Mouse (Mus musculus) midbrain, postnatal 0 days (tissue): ENCODE results near the gene Csrnp1. TPM values are rescaled to one million over a fixed set of nuclear protein-coding genes. Genes with fewer than 3 reads are reported as not detected.

Experiments used
- ATAC-seq: fragments of 200-750 bp; cut with Nextera tagmentation; 2 replicates; pipeline ENCODE4 v1.8.0; 2017; ENCODE audit warnings: moderate number of reproducible peaks, mild to moderate bottlenecking, moderate TSS enrichment, moderate library complexity; ENCODE audit not compliant: low FRiP score
- DNase-seq: peaks from one replicate; pipeline ENCODE4 v3.0.0-alpha.2; 2015; ENCODE audit warnings: low spot score
- H3K27ac ChIP-seq: fragments of 300-500 bp; sonication (generic); 2 replicates; pipeline ENCODE4 v1.5.1; 2014; ENCODE audit warnings: low read depth, mild to moderate bottlenecking, low read length, mixed read lengths
- H3K27me3 ChIP-seq: fragments of 300-500 bp; sonication (generic); 2 replicates; pipeline ENCODE4 v1.6.1; 2014; ENCODE audit warnings: low read length, control low read depth, mixed read lengths; ENCODE audit not compliant: insufficient read depth
- H3K36me3 ChIP-seq: fragments of 300-500 bp; sonication (generic); 2 replicates; pipeline ENCODE4 v1.6.1; 2014; ENCODE audit warnings: low read length, control low read depth, mixed read lengths; ENCODE audit not compliant: insufficient read depth
- H3K4me1 ChIP-seq: fragments of 300-500 bp; sonication (generic); 2 replicates; pipeline ENCODE4 v1.6.1; 2014; ENCODE audit warnings: mild to moderate bottlenecking, control low read depth, antibody characterized with exemption, low read length, mixed read lengths; ENCODE audit not compliant: insufficient read depth
- H3K4me2 ChIP-seq: fragments of 300-500 bp; sonication (generic); 2 replicates; pipeline ENCODE4 v1.6.1; 2014; ENCODE audit warnings: low read depth, mild to moderate bottlenecking, low read length, mixed read lengths; ENCODE audit not compliant: poor library complexity, severe bottlenecking
- H3K4me3 ChIP-seq: fragments of 300-500 bp; sonication (generic); 2 replicates; pipeline ENCODE4 v1.5.1; 2014; ENCODE audit warnings: low read depth, mild to moderate bottlenecking, low read length, moderate library complexity
- H3K9ac ChIP-seq: fragments of 300-500 bp; sonication (generic); replicated peaks from 2 replicates; pipeline ENCODE4 v1.6.1; 2014; ENCODE audit warnings: mild to moderate bottlenecking, low read length, moderate library complexity, mixed read lengths; ENCODE audit not compliant: poor library complexity, severe bottlenecking
- H3K9me3 ChIP-seq: fragments of 300-500 bp; sonication (generic); 2 replicates; pipeline ENCODE4 v1.6.1; 2016; ENCODE audit warnings: low read length, control low read depth
- CTCF ChIP-seq: IDR thresholded peaks from 2 replicates; pipeline ENCODE4 v1.5.1; 2016; ENCODE audit warnings: antibody characterized with exemption, mild to moderate bottlenecking
- WGBS: fragments of 180-500 bp; shearing (Covaris S2); extraction: QIAGEN DNeasy Blood & Tissue Kit; methylation state at CpG from one replicate; pipeline ENCODE4 v1.1.7; 2014; 5-methylcytosine and 5-hydroxymethylcytosine counted together
- polyA plus RNA-seq: library from polyadenylated mRNA; unstranded; fragments of >200 nt; fragmentation: Nextera tagmentation; extraction: Ambion mirVana; gene quantifications from 2 replicates; pipeline ENCODE4 v1.2.1, GENCODE M21; 2015
- total RNA-seq: library from RNA; depleted of rRNA; stranded (reverse); fragments of >200 nt; gene quantifications from 2 replicates; pipeline ENCODE4 v1.2.3, GENCODE M21; 2014

The Csrnp1 gene
- total and polyA plus RNA-seq, 2 experiments from 2014 or later, result 1.1 to 1.7 TPM

DNA sequence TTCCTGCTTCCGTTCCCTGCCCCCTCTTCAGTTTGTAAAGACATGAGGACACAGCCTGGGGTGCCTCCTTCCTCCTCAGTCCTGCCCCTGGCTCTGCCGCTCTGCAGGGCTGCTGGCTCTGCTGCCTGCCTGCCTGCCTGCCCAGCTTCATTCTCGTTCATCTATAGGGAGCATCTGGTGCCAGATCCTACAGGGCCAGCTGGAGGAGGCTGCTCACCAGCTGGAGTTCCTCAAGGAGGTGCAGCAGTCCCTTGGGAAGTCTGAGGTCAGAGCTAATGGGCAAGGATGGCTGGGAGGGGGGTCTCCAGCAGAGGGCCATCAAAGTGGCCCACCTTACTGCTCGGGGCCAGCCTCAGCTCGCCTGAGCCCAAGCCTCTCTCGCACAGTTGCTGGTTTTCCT, 34.0 kb downstream of the Csrnp1 start:
- no peaks in the 10 kb centered on the region for H3K27me3 ChIP-seq
- H3K4me2 ChIP-seq, result no peak overlapping the region
- TF ChIP-seq CTCF, result no peak
- no peaks in the 10 kb centered on the region for H3K9me3 ChIP-seq
- no peak overlapping the region for H3K9ac ChIP-seq
- DNase-seq (peak; percentile 4), ATAC-seq (no peak)
- WGBS, result 49% methylated on average over 6 of the region's 6 CpGs
- H3K27ac ChIP-seq, result no peak overlapping the region
- H3K4me3 ChIP-seq, result no peak overlapping the region
- no peaks in the 10 kb centered on the region for H3K36me3 ChIP-seq
- no peaks in the 10 kb centered on the region for H3K4me1 ChIP-seq

GRCm38 (mm10) chr9:119948804-119949203, 35.7 kb downstream of the Csrnp1 start:
- Histone ChIP-seq H3K36me3 (no peaks in the 10 kb centered on the region), H3K4me1 (no peaks in the 10 kb centered on the region), H3K4me3 (no peak overlapping the region), H3K9ac (no peak overlapping the region), H3K9me3 (no peaks in the 10 kb centered on the region), H3K27me3 (no peaks in the 10 kb centered on the region), H3K27ac (no peak overlapping the region), H3K4me2 (no peak overlapping the region)
- ATAC-seq, result no peak
- 39% methylated on average over 3 of the region's 3 CpGs for WGBS
- no peak for TF ChIP-seq CTCF
- DNase-seq, result no peak

GRCm38 (mm10) chr9:119945173-119945900, 39.1 kb downstream of the Csrnp1 start:
- peak; percentile 55 for TF ChIP-seq CTCF
- Histone ChIP-seq H3K9me3 (no peaks in the 10 kb centered on the region), H3K9ac (no peak overlapping the region), H3K27me3 (no peaks in the 10 kb centered on the region), H3K27ac (no peak overlapping the region), H3K4me2 (no peak overlapping the region), H3K4me3 (no peak overlapping the region), H3K4me1 (no peaks in the 10 kb centered on the region), H3K36me3 (no peaks in the 10 kb centered on the region)
- ATAC-seq (no peak), DNase-seq (no peak)
- WGBS, result 75% methylated on average over 12 of the region's 12 CpGs

GRCm38 (mm10) chr9:119943326-119943725, 41.1 kb downstream of the Csrnp1 start:
- DNase-seq (no peak), ATAC-seq (no peak)
- Histone ChIP-seq H3K27ac (no peak overlapping the region), H3K36me3 (no peaks in the 10 kb centered on the region), H3K4me3 (no peak overlapping the region), H3K4me2 (no peak overlapping the region), H3K27me3 (no peaks in the 10 kb centered on the region), H3K9ac (no peak overlapping the region), H3K4me1 (no peaks in the 10 kb centered on the region), H3K9me3 (no peaks in the 10 kb centered on the region)
- 57% methylated on average over 1 of the region's 1 CpGs for WGBS
- no peak for TF ChIP-seq CTCF

DNA sequence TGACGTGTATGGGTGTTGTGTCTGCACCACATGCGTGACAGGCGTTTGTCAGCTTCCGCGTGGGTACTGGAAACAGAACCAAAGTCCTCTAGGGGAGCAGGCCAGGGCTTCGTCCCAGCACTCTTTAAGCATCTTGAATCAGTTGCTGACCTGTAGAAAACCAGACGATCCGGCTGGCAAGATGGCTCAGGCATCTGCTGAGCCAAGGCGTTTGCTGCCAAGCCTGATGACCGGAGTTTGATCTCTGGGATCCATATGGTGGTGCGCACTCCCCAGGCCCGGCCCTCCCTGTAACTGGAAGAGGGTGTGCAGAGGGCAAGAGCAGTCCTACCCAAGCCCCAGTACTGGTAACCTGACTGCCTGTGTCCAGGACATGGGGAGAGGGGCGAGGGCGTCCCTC, 42.6 kb downstream of the Csrnp1 start:
- no peak overlapping the region for H3K4me3 ChIP-seq
- H3K27ac ChIP-seq, result no peak overlapping the region
- H3K9me3 ChIP-seq, result no peaks in the 10 kb centered on the region
- H3K4me1 ChIP-seq, result 0 out of 2 replicates have a peak, but pooled peaks cover 3% of the 10 kb centered on the region
- no peak for TF ChIP-seq CTCF
- DNase-seq (no peak), ATAC-seq (no peak)
- no peak overlapping the region for H3K4me2 ChIP-seq
- 89% methylated on average over 14 of the region's 14 CpGs for WGBS
- no peaks in the 10 kb centered on the region for H3K36me3 ChIP-seq
- H3K27me3 ChIP-seq, result no peaks in the 10 kb centered on the region
- H3K9ac ChIP-seq, result no peak overlapping the region

DNA sequence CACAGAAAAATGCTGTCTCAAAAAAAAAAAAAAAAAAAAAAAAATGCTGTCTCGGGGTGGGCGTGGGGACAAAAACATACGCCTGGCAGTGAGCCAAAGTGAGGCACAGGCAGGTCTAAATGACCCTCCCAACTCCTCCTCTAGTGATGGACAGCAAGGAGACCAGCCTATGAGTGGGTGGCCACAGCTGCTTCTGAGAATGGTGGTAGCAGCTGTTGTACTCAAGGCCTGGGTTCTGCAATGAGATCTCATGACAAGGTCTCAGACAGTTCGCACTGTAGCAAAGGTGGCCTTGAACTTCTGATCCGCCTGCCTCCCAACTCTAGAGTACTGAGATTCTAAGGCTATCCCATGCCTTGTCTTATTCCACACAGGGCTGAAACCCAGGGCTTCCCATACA, 43.1 kb downstream of the Csrnp1 start:
- ATAC-seq (no peak), DNase-seq (no peak)
- no peak for TF ChIP-seq CTCF
- H3K4me3 ChIP-seq, result no peak overlapping the region
- no peaks in the 10 kb centered on the region for H3K36me3 ChIP-seq
- H3K9ac ChIP-seq, result no peak overlapping the region
- H3K4me1 ChIP-seq, result 0 out of 2 replicates have a peak, but pooled peaks cover 3% of the 10 kb centered on the region
- no peak overlapping the region for H3K27ac ChIP-seq
- 89% methylated on average over 5 of the region's 5 CpGs for WGBS
- no peaks in the 10 kb centered on the region for H3K9me3 ChIP-seq
- H3K4me2 ChIP-seq, result no peak overlapping the region
- no peaks in the 10 kb centered on the region for H3K27me3 ChIP-seq
